ENCODE assay signal across 16 mouse cellular contexts in genomic region chr6:87734136-87734535, GRCm38 (mm10). TPM values are rescaled to one million over a fixed set of nuclear protein-coding genes. Genes with fewer than 3 reads are reported as not detected.
DNase-seq lines count a peak whose midpoint lies in the region; ATAC-seq lines count a peak whose summit lies in the region.
"Had no signal": no experiment of that assay in that cellular context is flagged by ENCODE, and none has a peak within 500 bp of the region (broad histone marks: within the 10 kb centered on the region; RNA-seq: fewer than 3 reads in every experiment).

No protein-coding gene starts in this region.

- peaks cover 36% of the 10 kb centered on the region for H3K27me3 ChIP-seq in neural tube, embryonic 13.5 days
- peaks cover 14% of the 10 kb centered on the region; the same call in 1 of the 2 replicates for H3K27me3 ChIP-seq in neural tube, embryonic 15.5 days (replicated peaks)

- H3K4me3 ChIP-seq in neural tube, embryonic 13.5 days = no peak overlapping the region
- no peak overlapping the region for H3K4me3 ChIP-seq in neural tube, embryonic 15.5 days (replicated peaks)
- H3K4me3 ChIP-seq: embryonic facial prominence, embryonic 12.5 days; forebrain, embryonic 13.5 days; heart, embryonic 15.5 days; layer of hippocampus, adult 2 months; liver, embryonic 13.5 days had no signal

- intact Hi-C loops in heart, postnatal 14 days (cut with DNase I) = no loop called here

- H3K9ac ChIP-seq in neural tube, embryonic 13.5 days = no peak overlapping the region
- no peak overlapping the region for H3K9ac ChIP-seq in neural tube, embryonic 15.5 days (replicated peaks)
- H3K9ac ChIP-seq: embryonic facial prominence, embryonic 12.5 days; forebrain, embryonic 13.5 days; heart, embryonic 15.5 days; liver, embryonic 13.5 days had no signal

- no peak overlapping the region for H3K27ac ChIP-seq in neural tube, embryonic 13.5 days (replicated peaks)
- H3K27ac ChIP-seq in neural tube, embryonic 15.5 days (replicated peaks) = no peak overlapping the region
- H3K27ac ChIP-seq: embryonic facial prominence, embryonic 12.5 days; forebrain, embryonic 13.5 days; layer of hippocampus, adult 2 months; liver, embryonic 13.5 days had no signal

- 0 out of 2 replicates have a peak overlapping the region, but pooled peaks have one; percentile 81 for H3K4me2 ChIP-seq in neural tube, embryonic 13.5 days
- no peak overlapping the region for H3K4me2 ChIP-seq in neural tube, embryonic 15.5 days
- H3K4me2 ChIP-seq: embryonic facial prominence, embryonic 12.5 days; forebrain, embryonic 13.5 days; liver, embryonic 13.5 days had no signal

- peak; percentile 34 for DNase-seq in embryo, embryonic 10 days (ENCODE audit: low spot score)
- no peak for DNase-seq in embryo, embryonic 9.5 days (ENCODE audit: extremely low spot score)
- peak; percentile 40 for DNase-seq in lung, postnatal 14 days
- DNase-seq in heart, postnatal 14 days = no peak
- no peak for DNase-seq in heart, adult 8-10 months (ENCODE audit: low spot score)
- DNase-seq in spleen, adult 18-20 months = no peak
- DNase-seq: cerebellum, adult 2 months; gastrocnemius, postnatal 25 days; liver, embryonic 13.5 days had no signal

- H3K36me3 ChIP-seq in neural tube, embryonic 13.5 days = no peaks in the 10 kb centered on the region
- H3K36me3 ChIP-seq in neural tube, embryonic 15.5 days = no peaks in the 10 kb centered on the region
- H3K36me3 ChIP-seq: embryonic facial prominence, embryonic 12.5 days; heart, embryonic 15.5 days; liver, embryonic 13.5 days had no signal

- ATAC-seq in neural tube, embryonic 13.5 days (ENCODE audit: low read depth) = no peak
- ATAC-seq in neural tube, embryonic 15.5 days (ENCODE audit: low FRiP score) = no peak
- ATAC-seq: forebrain, embryonic 13.5 days; midbrain, embryonic 16.5 days had no signal

- peaks cover 49% of the 10 kb centered on the region for H3K4me1 ChIP-seq in neural tube, embryonic 13.5 days (replicated peaks)
- peaks cover 33% of the 10 kb centered on the region for H3K4me1 ChIP-seq in neural tube, embryonic 15.5 days

- no peaks in the 10 kb centered on the region for H3K9me3 ChIP-seq in neural tube, embryonic 13.5 days
- no peaks in the 10 kb centered on the region for H3K9me3 ChIP-seq in neural tube, embryonic 15.5 days (replicated peaks)
- H3K9me3 ChIP-seq: embryonic facial prominence, embryonic 12.5 days; forebrain, embryonic 13.5 days; heart, embryonic 15.5 days; liver, embryonic 13.5 days had no signal

- 67% methylated on average over 5 of the region's 5 CpGs for WGBS in neural tube, embryonic 13.5 days
- WGBS in neural tube, embryonic 15.5 days = 65% methylated on average over 5 of the region's 5 CpGs

RNA-seq across cellular contexts. Expression of gene Efcc1, which starts 3.5 kb away (rescaled TPM):
- polyA plus RNA-seq in neural tube, embryonic 13.5 days (2015; fragmentation: Nextera tagmentation; extraction: Ambion mirVana) = 4.3 TPM in 2 replicates
- 4.9 and 6.2 TPM in 2 replicates for polyA plus RNA-seq in neural tube, embryonic 15.5 days (2015; fragmentation: Nextera tagmentation; extraction: Ambion mirVana)
- total RNA-seq in heart, postnatal 14 days (2021) = 1 to 10 TPM; 3.1 to 3.2 TPM
- total RNA-seq in heart, adult 8-10 months (2022) = 1 to 10 TPM in 3 of 4 experiments, under 1 TPM in 1; 0.53 to 1.2 (median 1.1) TPM

RNA-seq across cellular contexts. Expression of gene Gp9, which starts 43.7 kb away (rescaled TPM):
- polyA plus RNA-seq in neural tube, embryonic 13.5 days (2015; fragmentation: Nextera tagmentation; extraction: Ambion mirVana) = 0.94 and 1.1 TPM in 2 replicates
- 0.56 and 0.65 TPM in 2 replicates for polyA plus RNA-seq in neural tube, embryonic 15.5 days (2015; fragmentation: Nextera tagmentation; extraction: Ambion mirVana)
- total RNA-seq in heart, postnatal 14 days (2021) = 1 to 10 TPM in 1 of 2 experiments, under 1 TPM in 1; 0.33 to 1.0 TPM
- 1 to 10 TPM in 3 of 4 experiments, under 1 TPM in 1; 0.81 to 3.6 (median 1.6) TPM for total RNA-seq in heart, adult 8-10 months (2022)
- total RNA-seq: gastrocnemius, postnatal 25 days had no signal

Comparison
In these comparisons a context has a peak if more than half of its experiments do, and no peak if none do; other contexts are left out.
1. DNase-seq: peak in embryo, embryonic 10 days (single experiment) and lung, postnatal 14 days (single experiment); none in embryo, embryonic 9.5 days (single experiment), heart, postnatal 14 days (0 of 2), heart, adult 8-10 months (single experiment) and spleen, adult 18-20 months (0 of 2).